Mouse (Mus musculus) hindbrain, embryonic 15.5 days (tissue): ENCODE results near the gene 1700067K01Rik. TPM values are rescaled to one million over a fixed set of nuclear protein-coding genes. Genes with fewer than 3 reads are reported as not detected.
A peak's percentile ranks its signal among the peaks of the same experiment; 100 is the strongest.

Source experiments
- ATAC-seq: fragments of 200-750 bp; cut with Nextera tagmentation; 2 replicates; pipeline ENCODE4 v1.8.0; 2017; ENCODE audit warnings: low read depth, moderate number of reproducible peaks, moderate TSS enrichment; ENCODE audit not compliant: low FRiP score
- H3K27ac ChIP-seq: fragments of 300-500 bp; sonication (generic); replicated peaks from 2 replicates; pipeline ENCODE4 v1.5.1; 2015; ENCODE audit warnings: mild to moderate bottlenecking, inconsistent platforms
- H3K27me3 ChIP-seq: fragments of 300-500 bp; sonication (generic); 2 replicates; pipeline ENCODE4 v1.6.1; 2015; ENCODE audit warnings: control low read depth, inconsistent platforms
- H3K36me3 ChIP-seq: fragments of 300-500 bp; sonication (generic); 2 replicates; pipeline ENCODE4 v1.6.1; 2015; ENCODE audit warnings: control low read depth, inconsistent platforms
- H3K4me1 ChIP-seq: fragments of 300-500 bp; sonication (generic); replicated peaks from 2 replicates; pipeline ENCODE4 v1.6.1; 2015; ENCODE audit warnings: control low read depth, inconsistent platforms
- H3K4me2 ChIP-seq: fragments of 300-500 bp; sonication (generic); 2 replicates; pipeline ENCODE4 v1.6.1; 2015; ENCODE audit warnings: moderate library complexity, mild to moderate bottlenecking, inconsistent platforms
- H3K4me3 ChIP-seq: fragments of 300-500 bp; sonication (generic); 2 replicates; pipeline ENCODE4 v1.5.1; 2015; ENCODE audit warnings: mild to moderate bottlenecking, inconsistent platforms
- H3K9ac ChIP-seq: fragments of 300-500 bp; sonication (generic); 2 replicates; pipeline ENCODE4 v1.6.1; 2015; ENCODE audit warnings: inconsistent platforms
- H3K9me3 ChIP-seq: fragments of 300-500 bp; sonication (generic); 2 replicates; pipeline ENCODE4 v1.6.1; 2016; ENCODE audit warnings: control low read depth, inconsistent platforms
- WGBS: fragments of 180-500 bp; shearing (Covaris S2); methylation state at CpG from one replicate; pipeline ENCODE4 v1.1.7; 2015; 5-methylcytosine and 5-hydroxymethylcytosine counted together
- microRNA counts: library from miRNA; unstranded; fragments of <30 nt; microRNA quantifications from one replicate; lab custom pipeline; 2016
- microRNA-seq: library from miRNA; unstranded; fragments of <30 nt; microRNA quantifications from one replicate; pipeline ENCODE4, GENCODE M21; 2016
- polyA plus RNA-seq: library from polyadenylated mRNA; unstranded; fragments of >200 nt; fragmentation: Nextera tagmentation; extraction: Ambion mirVana; gene quantifications from 2 replicates; pipeline ENCODE4 v1.2.1, GENCODE M21; 2015

Gene 1700067K01Rik
- polyA plus RNA-seq, 1 experiment from 2014 or later: 0.47 TPM

DNA sequence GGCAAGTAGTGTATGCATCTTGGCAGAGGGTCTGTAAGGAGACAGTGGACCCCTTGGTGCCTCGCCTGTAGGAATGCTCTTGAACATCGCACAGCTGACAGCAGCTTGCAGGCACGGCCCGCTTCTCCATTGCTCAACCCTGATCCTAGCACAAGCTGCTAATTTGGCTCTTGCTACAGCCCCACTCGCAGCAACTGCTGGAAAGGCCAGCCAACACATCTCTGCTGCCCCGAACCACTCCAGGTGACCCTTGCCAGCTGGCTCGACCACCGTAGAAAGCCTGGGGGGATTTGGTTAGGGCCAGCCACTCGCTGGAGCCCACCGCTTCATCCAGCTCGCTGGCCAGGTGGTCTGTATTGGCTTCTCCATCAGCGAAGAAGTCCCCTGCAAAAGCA, 41.6 kb downstream of the 1700067K01Rik start:
- no peaks in the 10 kb centered on the region for H3K36me3 ChIP-seq
- no peak for ATAC-seq
- 39% methylated on average over 12 of the region's 12 CpGs for WGBS
- H3K9me3 ChIP-seq: no peaks in the 10 kb centered on the region
- peaks cover 54% of the 10 kb centered on the region for H3K27me3 ChIP-seq
- peak overlapping the region; percentile 67 for H3K4me2 ChIP-seq
- H3K27ac ChIP-seq: no peak overlapping the region
- no peak overlapping the region for H3K9ac ChIP-seq
- H3K4me3 ChIP-seq: no peak overlapping the region
- peaks cover 19% of the 10 kb centered on the region for H3K4me1 ChIP-seq

DNA sequence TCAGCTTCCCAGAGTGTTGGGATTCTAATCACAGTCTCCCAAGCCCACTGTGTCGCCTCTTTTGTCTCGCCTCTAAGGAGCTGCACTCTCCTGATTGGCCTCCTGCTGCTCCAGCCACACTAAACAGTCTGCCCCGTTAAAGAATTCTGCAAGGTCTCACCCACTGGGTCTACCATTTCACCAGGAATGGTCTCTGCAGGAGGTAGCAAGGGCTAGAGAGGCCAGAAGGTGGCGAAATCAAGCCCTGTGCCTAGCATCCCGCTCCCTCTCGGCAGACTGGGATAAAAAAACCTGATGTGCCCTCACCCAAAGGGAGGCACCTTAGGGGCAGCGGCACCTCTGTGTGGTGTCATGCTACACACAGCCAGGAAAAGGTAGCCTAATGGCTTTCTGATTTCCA, 42.8 kb downstream of the 1700067K01Rik start:
- ATAC-seq: no peak
- Histone ChIP-seq H3K27ac (no peak overlapping the region), H3K4me2 (no peak overlapping the region), H3K4me1 (peaks cover 19% of the 10 kb centered on the region), H3K36me3 (no peaks in the 10 kb centered on the region), H3K27me3 (peaks cover 54% of the 10 kb centered on the region), H3K9me3 (no peaks in the 10 kb centered on the region), H3K4me3 (no peak overlapping the region), H3K9ac (no peak overlapping the region)
- WGBS: 4% methylated on average over 7 of the region's 7 CpGs

DNA sequence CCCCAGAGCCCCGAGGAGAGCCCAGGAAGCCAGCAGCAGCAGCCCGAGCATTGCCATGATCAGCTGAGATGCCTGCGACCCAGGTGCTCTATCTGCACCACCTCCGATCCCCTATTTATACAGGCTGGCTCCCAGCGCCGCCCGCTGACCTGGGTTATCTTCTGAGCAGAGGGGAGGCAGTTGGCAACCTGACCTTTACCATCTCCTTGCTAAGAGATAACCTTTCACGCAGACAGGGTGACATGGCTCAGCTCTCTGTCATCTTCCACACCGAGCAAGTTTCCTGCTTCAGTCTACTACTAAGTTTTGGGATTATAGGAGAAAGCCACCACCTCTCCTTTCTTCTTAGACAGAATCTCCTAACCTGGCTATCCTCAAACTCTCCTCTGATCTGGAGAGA, 43.6 kb downstream of the 1700067K01Rik start, which contains the start of gene Rln3:
Gene Rln3, minus strand, starts transcription at position 101 of the 400 bp plus-strand sequence.
- peaks cover 19% of the 10 kb centered on the region for H3K4me1 ChIP-seq
- 10% methylated on average over 9 of the region's 9 CpGs for WGBS
- no peak within 1 kb of the TSS for H3K27ac ChIP-seq
- H3K4me3 ChIP-seq: no peak within 1 kb of the TSS
- no peak for ATAC-seq
- H3K9me3 ChIP-seq: no peaks in the 10 kb centered on the region
- peaks cover 54% of the 10 kb centered on the region for H3K27me3 ChIP-seq
- H3K9ac ChIP-seq: no peak within 1 kb of the TSS
- no peak within 1 kb of the TSS for H3K4me2 ChIP-seq
- no peaks in the 10 kb centered on the region for H3K36me3 ChIP-seq

DNA sequence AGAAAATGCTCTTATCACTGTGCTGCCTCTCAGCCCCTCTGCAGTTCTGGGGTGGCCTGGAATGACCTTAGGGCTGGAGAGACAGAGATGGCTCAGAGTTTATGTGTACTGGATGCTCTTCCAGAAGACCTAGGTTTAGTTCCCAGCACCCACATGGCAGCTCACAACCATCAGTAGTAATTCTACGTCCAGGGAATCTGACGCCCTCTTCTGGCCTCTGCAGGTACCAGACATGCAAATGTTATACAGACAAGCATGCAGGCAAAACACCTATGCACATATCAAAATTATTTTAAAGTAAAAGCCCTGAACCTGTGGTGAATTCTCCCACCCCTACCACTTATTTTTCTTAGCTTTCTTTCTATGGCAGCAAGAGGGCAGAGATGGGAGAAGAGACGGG, 45.2 kb downstream of the 1700067K01Rik start:
- Histone ChIP-seq H3K4me3 (no peak overlapping the region), H3K36me3 (no peaks in the 10 kb centered on the region), H3K27ac (no peak overlapping the region), H3K27me3 (peaks cover 42% of the 10 kb centered on the region), H3K9ac (no peak overlapping the region), H3K9me3 (no peaks in the 10 kb centered on the region), H3K4me1 (peaks cover 19% of the 10 kb centered on the region), H3K4me2 (no peak overlapping the region)
- whole genome bisulfite sequencing: 81% methylated on average over 3 of the region's 3 CpGs
- no peak for ATAC-seq

DNA sequence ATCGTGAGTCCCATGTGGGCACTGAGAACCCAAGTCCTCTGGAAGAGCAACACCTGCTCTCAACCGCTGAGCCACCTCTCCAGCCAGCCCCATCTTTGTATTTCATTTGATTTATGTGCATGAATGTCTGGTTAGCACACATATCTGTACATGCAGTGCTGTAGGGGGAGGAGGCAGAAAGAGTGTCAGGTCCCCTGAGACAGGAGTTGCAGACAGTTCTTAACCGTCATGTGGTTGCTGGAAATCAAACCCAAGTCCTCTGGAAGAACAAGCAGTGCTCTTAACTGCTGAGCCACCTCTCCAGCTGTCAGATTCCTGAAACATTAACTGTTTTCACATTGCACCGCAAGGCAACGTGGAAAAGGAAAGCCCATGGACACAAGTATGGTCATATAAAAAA, 46.9 kb downstream of the 1700067K01Rik start:
- no peak overlapping the region for H3K9ac ChIP-seq

GRCm38 (mm10) chr8:84052746-84053145, 51.4 kb downstream of the 1700067K01Rik start:
- Histone ChIP-seq H3K4me1 (no peaks in the 10 kb centered on the region), H3K4me2 (no peak overlapping the region), H3K4me3 (no peak overlapping the region), H3K36me3 (no peaks in the 10 kb centered on the region), H3K27ac (no peak overlapping the region), H3K27me3 (no peaks in the 10 kb centered on the region), H3K9ac (no peak overlapping the region), H3K9me3 (no peaks in the 10 kb centered on the region)
- no peak for ATAC-seq
- WGBS: 69% methylated on average over 3 of the region's 3 CpGs

More for the DNA sequence above, 46.9 kb downstream of the 1700067K01Rik start:
- H3K4me1 ChIP-seq: 0 out of 2 replicates have a peak, but pooled peaks cover 7% of the 10 kb centered on the region
- ATAC-seq: no peak
- no peak overlapping the region for H3K4me2 ChIP-seq
- H3K36me3 ChIP-seq: no peaks in the 10 kb centered on the region
- peaks cover 26% of the 10 kb centered on the region for H3K27me3 ChIP-seq
- no peak overlapping the region for H3K27ac ChIP-seq
- no peak overlapping the region for H3K4me3 ChIP-seq
- 85% methylated on average over 5 of the region's 5 CpGs for WGBS
- no peaks in the 10 kb centered on the region for H3K9me3 ChIP-seq

DNA sequence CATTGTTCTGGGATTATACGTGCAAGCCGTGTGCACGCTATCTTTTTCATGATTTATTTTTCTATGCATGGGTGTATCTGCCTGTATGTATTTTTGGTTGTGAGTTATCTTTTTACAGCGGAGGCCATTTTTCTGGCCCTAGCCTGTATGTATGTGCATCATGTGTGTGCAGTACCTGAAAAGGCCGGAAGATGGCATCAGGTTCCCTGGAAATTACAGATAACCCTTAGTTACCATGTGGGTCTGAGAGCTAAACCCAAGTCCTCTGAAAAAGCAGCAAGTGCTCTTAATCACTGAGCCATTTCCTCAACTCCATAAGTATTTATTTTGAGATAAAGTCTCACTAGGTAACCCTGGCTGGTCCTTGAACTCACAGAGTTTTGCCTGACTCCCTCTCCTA, 51.9 kb downstream of the 1700067K01Rik start:
- Histone ChIP-seq H3K36me3 (no peaks in the 10 kb centered on the region), H3K9ac (no peak overlapping the region), H3K27me3 (no peaks in the 10 kb centered on the region), H3K27ac (no peak overlapping the region), H3K4me2 (no peak overlapping the region), H3K9me3 (no peaks in the 10 kb centered on the region), H3K4me1 (no peaks in the 10 kb centered on the region), H3K4me3 (no peak overlapping the region)
- ATAC-seq: no peak
- 97% methylated on average over 5 of the region's 5 CpGs for WGBS

MicroRNA genes within 50 kb of the gene (microRNA counts, 519-probe panel; counts per million panel counts)
- not detected for microRNA mmu-miR-1199 (lab: Ali Mortazavi, UCI)

Small RNAs within 50 kb of the gene (microRNA-seq; reads per million reads assigned to microRNA genes)
- gene Mir1199 (not detected), gene Mir8111 (2.4 reads per million, percentile 6 among the genes with 10 or more reads in this experiment)

Other genes with a start within 250 kb of the 1700067K01Rik start
- 56.8 and 62.0 TPM in 2 replicates for gene Adgrl1, start 101.4 kb upstream of the 1700067K01Rik start, polyA plus RNA-seq
- 1.1 TPM in 2 replicates for gene Gm10644, start 46.3 kb upstream of the 1700067K01Rik start, polyA plus RNA-seq
- gene Asf1b, start 46.0 kb upstream of the 1700067K01Rik start, polyA plus RNA-seq: 12.8 and 14.7 TPM in 2 replicates
- 241 and 250 TPM in 2 replicates for gene Prkaca, start 28.5 kb upstream of the 1700067K01Rik start, polyA plus RNA-seq
- gene Samd1, start 3.8 kb upstream of the 1700067K01Rik start, polyA plus RNA-seq: 6.2 and 7.3 TPM in 2 replicates
- 0.41 and 0.70 TPM in 2 replicates for gene 2210011C24Rik, start 10.7 kb downstream of the 1700067K01Rik start, polyA plus RNA-seq
- 8.6 and 8.8 TPM in 2 replicates for gene Palm3, start 20.0 kb downstream of the 1700067K01Rik start, polyA plus RNA-seq
- 0.69 and 0.97 TPM in 2 replicates for gene Il27ra, start 41.1 kb downstream of the 1700067K01Rik start, polyA plus RNA-seq
- gene Rln3, start 43.5 kb downstream of the 1700067K01Rik start, polyA plus RNA-seq: 0.51 and 1.2 TPM in 2 replicates
- gene Gm10643, start 63.6 kb downstream of the 1700067K01Rik start, polyA plus RNA-seq: 0.92 and 1.4 TPM in 2 replicates
- 9.4 and 11.2 TPM in 2 replicates for gene Rfx1, start 65.3 kb downstream of the 1700067K01Rik start, polyA plus RNA-seq
- 19.0 and 22.6 TPM in 2 replicates for gene Dcaf15, start 103.3 kb downstream of the 1700067K01Rik start, polyA plus RNA-seq
- gene Podnl1, start 124.5 kb downstream of the 1700067K01Rik start, polyA plus RNA-seq: 0.35 and 0.44 TPM in 2 replicates
- 41.5 and 47.1 TPM in 2 replicates for gene Cc2d1a, start 146.4 kb downstream of the 1700067K01Rik start, polyA plus RNA-seq
- 2.3 and 2.8 TPM in 2 replicates for gene 4930432K21Rik, start 146.5 kb downstream of the 1700067K01Rik start, polyA plus RNA-seq
- gene Nanos3, start 183.7 kb downstream of the 1700067K01Rik start, polyA plus RNA-seq: 8.0 and 8.7 TPM in 2 replicates
- 23.3 and 24.9 TPM in 2 replicates for gene Zswim4, start 235.6 kb downstream of the 1700067K01Rik start, polyA plus RNA-seq
- gene D8Ertd738e, start 248.2 kb downstream of the 1700067K01Rik start, polyA plus RNA-seq: 245 and 260 TPM in 2 replicates